Mouse (Mus musculus): ENCODE measurements around the gene 4933415A04Rik.
A peak's percentile ranks its signal among the peaks of the same experiment; 100 is the strongest.

4933415A04Rik gene

DNA sequence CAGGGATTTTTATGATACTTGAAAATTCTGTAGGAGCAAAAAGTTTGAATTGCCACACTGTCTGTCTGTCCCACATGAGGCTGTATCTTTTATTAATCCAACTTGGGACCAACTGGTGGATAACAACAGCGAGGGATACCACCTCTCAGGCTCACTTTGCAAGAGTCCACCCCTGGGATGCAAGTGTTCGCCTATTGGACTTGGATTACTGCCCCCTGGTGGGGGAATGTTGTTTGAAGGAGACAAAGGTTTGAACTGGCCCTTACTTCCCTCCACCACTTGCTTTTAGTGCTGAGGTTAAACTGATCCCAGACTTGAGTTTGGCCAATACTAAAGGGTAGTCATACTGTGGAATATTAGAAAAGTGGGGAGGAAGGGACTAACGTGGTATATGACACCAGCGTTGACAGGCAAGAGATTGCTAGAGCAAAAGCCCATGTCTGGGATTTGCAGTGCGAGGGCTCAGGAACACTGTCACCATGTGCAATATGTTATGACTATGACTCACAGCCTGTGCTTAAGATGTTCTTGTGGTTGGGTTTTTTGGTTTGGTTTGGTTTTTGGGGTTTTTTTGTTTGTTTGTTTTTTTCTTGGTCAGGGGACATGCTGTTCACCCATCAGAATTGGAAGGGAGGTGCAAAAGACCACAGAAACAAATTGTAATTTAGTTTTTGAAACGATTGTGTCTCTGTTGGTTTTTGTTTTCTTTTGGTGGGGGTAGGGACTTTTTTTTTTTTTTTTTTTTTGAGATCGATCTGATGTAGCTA, at the start of gene 4933415A04Rik:
Gene 4933415A04Rik (plus strand): TSS at position 717 of the 767 bp plus-strand sequence.
- peak; percentile 58 for DNase-seq (ENCODE audit: low spot score)

- DNase-seq (ENCODE audit: low spot score), result no peak
Measured at GRCm38 (mm10) chr11:43537074-43537473, 49.8 kb upstream of the 4933415A04Rik start.

GRCm38 (mm10) chr11:43539863-43540262, 47.0 kb upstream of the 4933415A04Rik start:
- no peak for DNase-seq (ENCODE audit: low spot score)

- no peak for DNase-seq (ENCODE audit: low spot score)
Measured at GRCm38 (mm10) chr11:43543711-43544466, 43.0 kb upstream of the 4933415A04Rik start.

GRCm38 (mm10) chr11:43544819-43545218, 42.0 kb upstream of the 4933415A04Rik start:
- DNase-seq (ENCODE audit: low spot score), result no peak

DNA sequence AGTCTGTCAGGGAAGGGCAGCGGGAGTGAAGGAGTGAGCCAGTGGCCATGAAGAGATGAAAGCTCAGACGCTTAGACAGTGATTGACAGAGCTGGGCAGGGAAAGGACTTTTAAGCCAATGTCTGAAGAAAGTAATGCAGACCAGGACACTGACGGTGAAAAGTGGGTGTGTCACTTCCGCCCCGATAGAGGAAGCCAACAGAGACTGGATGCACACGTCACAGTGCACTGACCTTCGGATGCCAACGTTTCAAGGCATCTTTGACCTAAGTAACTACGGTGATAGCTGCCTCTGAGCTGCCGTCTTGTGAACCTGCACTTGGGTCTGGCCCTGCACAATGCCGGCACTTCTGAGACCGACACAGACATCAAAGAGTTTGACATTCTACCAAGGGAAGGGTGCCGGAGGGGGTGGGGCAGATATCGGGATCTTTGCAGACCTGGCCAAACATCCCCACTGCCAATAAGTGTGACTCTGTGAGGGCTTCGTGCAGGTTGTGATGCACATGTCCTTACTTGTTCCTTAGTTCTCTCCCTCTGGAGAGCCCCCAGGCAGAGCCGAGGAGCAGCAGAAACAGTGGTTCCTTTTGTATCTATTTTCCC, 40.9 kb upstream of the 4933415A04Rik start:
- no peak for DNase-seq (ENCODE audit: low spot score)

DNA sequence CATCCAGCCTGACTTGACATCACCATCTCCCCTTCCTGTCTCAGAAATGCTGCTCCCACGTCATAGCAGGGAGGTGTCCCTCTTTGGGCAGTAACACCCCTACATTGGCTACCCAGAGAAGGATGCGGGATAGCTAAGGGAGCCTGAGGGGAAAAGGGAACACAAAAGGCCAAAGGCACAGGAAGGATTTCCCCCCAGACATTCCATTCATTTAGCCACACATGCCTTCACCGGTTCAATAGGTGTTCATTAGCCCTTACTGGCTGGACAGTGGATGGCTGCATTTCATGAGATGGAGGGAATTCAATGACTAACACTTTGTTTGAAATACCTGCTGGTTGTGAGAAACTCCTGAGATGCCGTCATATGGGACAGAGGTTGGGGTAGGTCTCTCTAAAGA, 40.2 kb upstream of the 4933415A04Rik start:
- no peak for DNase-seq (ENCODE audit: low spot score)

DNA sequence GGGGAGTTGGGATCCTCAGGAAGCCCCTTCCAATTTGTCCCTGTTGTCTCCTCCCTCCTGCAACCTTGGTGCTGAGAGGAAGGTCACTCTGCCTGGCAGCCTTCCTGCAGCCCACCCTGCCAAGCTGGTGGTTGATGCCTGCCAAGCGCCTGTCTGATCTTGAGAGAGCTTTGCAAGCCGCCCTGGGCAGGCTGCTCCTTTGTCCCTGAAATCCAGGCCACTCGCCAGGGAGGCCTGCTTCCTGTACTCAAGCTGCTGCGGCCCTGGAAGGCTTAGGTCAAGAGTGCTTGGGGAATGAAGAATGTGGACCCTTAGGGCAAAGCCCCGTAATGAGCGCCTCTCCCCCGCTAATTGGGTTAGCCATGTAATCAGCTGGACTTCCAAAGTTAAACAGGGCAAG, 38.7 kb upstream of the 4933415A04Rik start:
- no peak for DNase-seq (ENCODE audit: low spot score)

GRCm38 (mm10) chr11:43548657-43549435, 38.0 kb upstream of the 4933415A04Rik start:
- no peak for DNase-seq (ENCODE audit: low spot score)

- no peak for DNase-seq (ENCODE audit: low spot score)
Measured at GRCm38 (mm10) chr11:43549701-43550100, 37.1 kb upstream of the 4933415A04Rik start.

DNA sequence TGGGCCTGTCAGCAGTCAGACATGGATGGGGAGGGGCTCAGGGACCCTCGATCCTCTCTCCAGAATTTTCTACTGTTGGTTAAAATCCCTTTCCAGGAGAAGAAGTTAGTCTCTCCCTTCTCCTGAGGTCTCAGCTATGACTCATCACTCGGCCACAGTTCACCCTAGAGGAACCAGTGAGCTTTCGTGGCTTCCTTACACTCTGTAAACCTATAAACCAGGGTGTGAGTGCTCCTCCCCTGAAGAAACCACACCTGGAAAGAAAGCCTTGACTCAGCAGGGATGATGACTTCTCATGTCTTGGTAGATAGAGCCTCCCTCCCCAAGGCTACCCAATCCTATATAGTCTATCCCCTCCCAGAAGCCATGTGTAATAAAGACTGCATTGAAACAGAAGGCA, 35.1 kb upstream of the 4933415A04Rik start:
- no peak for DNase-seq (ENCODE audit: low spot score)

- no peak for DNase-seq (ENCODE audit: low spot score)
Measured at GRCm38 (mm10) chr11:43552675-43553074, 34.2 kb upstream of the 4933415A04Rik start.

- DNase-seq (ENCODE audit: low spot score), result no peak
Measured at GRCm38 (mm10) chr11:43556538-43556937, 30.3 kb upstream of the 4933415A04Rik start.

GRCm38 (mm10) chr11:43559515-43560292, 27.1 kb upstream of the 4933415A04Rik start:
- peak; percentile 71 for DNase-seq (ENCODE audit: low spot score)

DNA sequence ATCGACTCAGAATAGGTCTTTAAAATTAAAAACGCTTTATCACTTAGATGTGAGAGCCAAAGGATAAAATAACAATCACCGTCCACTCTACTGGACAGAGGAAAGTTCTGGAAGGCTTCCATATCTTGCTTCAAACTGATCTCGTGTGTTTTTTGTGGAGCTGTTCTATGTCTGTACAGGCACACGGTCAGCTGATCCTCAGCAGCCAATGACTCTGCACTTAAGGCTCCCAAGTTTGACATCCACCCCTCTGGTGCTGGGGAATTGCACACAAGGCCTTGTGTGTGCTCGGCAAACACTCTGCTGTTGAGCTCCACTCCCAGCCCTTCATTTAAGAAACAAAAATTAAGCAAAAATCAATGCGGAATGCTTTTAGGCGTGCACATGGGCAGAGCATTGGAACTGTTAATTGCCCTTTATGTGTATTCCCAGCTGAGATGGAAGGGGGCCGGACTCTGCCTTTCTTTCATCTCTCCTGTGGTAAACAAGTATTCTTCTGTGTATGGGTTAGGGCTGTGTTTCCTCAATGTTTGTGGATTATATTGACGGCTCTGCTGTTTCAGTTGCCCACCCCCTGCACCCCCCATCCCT, 23.1 kb upstream of the 4933415A04Rik start:
- no peak for DNase-seq (ENCODE audit: low spot score)

GRCm38 (mm10) chr11:43565414-43565813, 21.4 kb upstream of the 4933415A04Rik start:
- no peak for DNase-seq (ENCODE audit: low spot score)

GRCm38 (mm10) chr11:43565852-43566251, 21.0 kb upstream of the 4933415A04Rik start:
- DNase-seq (ENCODE audit: low spot score), result no peak

DNA sequence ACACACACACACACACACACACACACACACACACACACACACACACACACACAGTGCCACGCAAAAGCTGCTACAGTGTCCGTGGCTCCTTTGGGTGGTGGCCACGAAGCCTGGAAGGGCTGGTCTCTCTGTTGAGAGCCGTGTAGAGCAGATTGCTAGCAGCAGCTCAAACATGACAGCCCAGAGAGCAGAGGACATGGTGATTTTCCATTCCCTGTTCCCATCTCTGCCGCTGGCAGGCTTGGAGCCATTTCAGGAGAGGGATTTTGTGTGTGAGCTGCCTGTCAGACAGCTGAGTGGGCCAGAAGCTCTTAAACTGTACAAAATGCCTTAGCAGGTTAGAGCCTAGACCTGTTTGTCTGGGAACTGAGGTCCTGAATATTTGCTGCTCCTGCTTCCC, 20.1 kb upstream of the 4933415A04Rik start:
- no peak for DNase-seq (ENCODE audit: low spot score)

GRCm38 (mm10) chr11:43568263-43568662, 18.6 kb upstream of the 4933415A04Rik start:
- peak; percentile 47 for DNase-seq (ENCODE audit: low spot score)

DNA sequence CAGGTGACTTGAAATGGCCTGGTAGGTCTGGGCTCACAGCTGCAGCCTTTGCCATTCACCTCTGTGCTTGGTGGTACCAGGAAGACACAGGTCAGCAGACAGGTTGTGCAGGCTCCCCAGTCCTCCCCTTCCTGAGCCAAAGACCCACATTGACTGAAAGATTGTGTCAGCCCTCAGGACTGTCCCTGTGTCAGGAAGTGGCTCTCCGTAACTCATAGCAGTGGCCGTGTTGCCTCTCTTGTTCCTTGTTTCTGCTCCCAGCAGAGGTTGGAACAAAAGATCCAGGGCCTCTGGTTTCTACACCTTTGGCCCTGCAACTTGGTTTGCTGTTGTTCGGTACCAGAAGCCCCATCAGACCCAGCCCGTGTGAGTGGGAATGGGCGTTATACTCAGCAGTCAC, 17.7 kb upstream of the 4933415A04Rik start:
- DNase-seq (ENCODE audit: low spot score), result no peak

DNA sequence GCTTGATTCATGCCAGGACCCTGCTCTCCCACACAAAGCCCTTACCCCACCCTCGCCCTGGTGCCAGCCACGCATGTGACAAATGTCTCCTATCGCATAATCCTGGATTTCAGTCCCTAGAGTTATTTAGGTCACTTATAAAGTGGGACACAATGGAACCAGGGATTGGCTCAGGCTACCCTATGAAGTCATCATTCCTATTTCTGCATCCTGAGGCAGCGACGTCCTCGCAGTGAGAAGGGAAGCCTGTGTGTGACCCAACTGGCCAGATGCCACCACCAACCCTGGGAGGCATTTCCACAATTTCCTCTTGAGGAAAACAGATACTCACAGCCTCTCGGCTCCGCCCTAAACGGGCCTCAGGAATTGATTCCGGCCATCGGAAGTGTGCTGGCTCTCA, 17.2 kb upstream of the 4933415A04Rik start:
- no peak for DNase-seq (ENCODE audit: low spot score)

Data from layer of hippocampus, adult 9-10 months (tissue).